Mouse (Mus musculus): Measurements from ENCODE around the gene Nubp1. TPM values are rescaled to one million over a fixed set of nuclear protein-coding genes. Genes with fewer than 3 reads are reported as not detected.

Nubp1 gene
- polyA plus RNA-seq (2014; fragmentation: Nextera tagmentation; extraction: Ambion mirVana) = 69.9 and 78.0 TPM in 2 replicates

GRCm38 (mm10) chr16:10411764-10412746 lies at the start of gene Nubp1:
TSS of gene Nubp1 (plus strand) at chr16:10411948.
- peaks cover 22% of the 10 kb centered on the region for H3K36me3 ChIP-seq (ENCODE audit: control insufficient read depth, insufficient read depth, low read length)
- H3K9ac ChIP-seq (ENCODE audit: low read depth, low read length) = peak within 1 kb of the TSS; percentile 80
- peaks cover 4% of the 10 kb centered on the region for H3K4me1 ChIP-seq (replicated peaks; ENCODE audit: control insufficient read depth, insufficient read depth, low read length)
- no peaks in the 10 kb centered on the region for H3K27me3 ChIP-seq (replicated peaks; ENCODE audit: control insufficient read depth, insufficient read depth, low read length)
- DNase-seq (ENCODE audit: low spot score) (peak; percentile 97), ATAC-seq (replicated peaks; ENCODE audit: low FRiP score) (peak; percentile 96)
- peak within 1 kb of the TSS; percentile 71 for H3K4me3 ChIP-seq (ENCODE audit: low read depth, low read length)
- H3K27ac ChIP-seq (ENCODE audit: low read depth, low read length) = peak within 1 kb of the TSS; percentile 87
- WGBS = 3% methylated on average over 56 of the region's 56 CpGs
- H3K4me2 ChIP-seq = peak within 1 kb of the TSS; percentile 79
- H3K9me3 ChIP-seq (ENCODE audit: control insufficient read depth, low read length) = no peaks in the 10 kb centered on the region

DNA sequence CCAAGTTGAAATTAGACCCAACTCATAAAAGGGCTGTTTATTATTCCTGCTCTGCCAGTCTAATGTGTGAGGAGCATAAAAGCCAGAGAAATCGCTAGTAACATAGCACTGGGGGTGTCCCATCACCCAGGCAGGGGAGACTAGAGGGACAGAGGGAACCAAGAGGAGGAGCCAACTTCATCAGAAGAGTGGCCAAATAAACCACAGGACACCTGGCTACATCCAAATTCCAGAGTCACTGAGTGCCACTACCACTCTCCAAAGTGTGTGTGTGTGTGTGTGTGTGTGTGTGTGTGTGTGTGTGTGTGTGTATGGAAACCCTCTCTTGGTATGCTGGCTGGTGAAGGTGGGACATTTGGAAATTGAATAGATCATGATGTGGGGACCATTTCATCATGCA lies 48.7 kb upstream of the Nubp1 start:
- Histone ChIP-seq H3K4me3 (ENCODE audit: low read depth, low read length) (no peak overlapping the region), H3K4me1 (replicated peaks; ENCODE audit: control insufficient read depth, insufficient read depth, low read length) (0 out of 2 replicates have a peak, but pooled peaks cover 2% of the 10 kb centered on the region), H3K27me3 (replicated peaks; ENCODE audit: control insufficient read depth, insufficient read depth, low read length) (no peaks in the 10 kb centered on the region), H3K36me3 (ENCODE audit: control insufficient read depth, insufficient read depth, low read length) (no peaks in the 10 kb centered on the region), H3K4me2 (no peak overlapping the region), H3K9me3 (ENCODE audit: control insufficient read depth, low read length) (no peaks in the 10 kb centered on the region), H3K27ac (ENCODE audit: low read depth, low read length) (no peak overlapping the region), H3K9ac (ENCODE audit: low read depth, low read length) (no peak overlapping the region)
- ATAC-seq (replicated peaks; ENCODE audit: low FRiP score) (no peak), DNase-seq (ENCODE audit: low spot score) (no peak)
- 68% methylated on average over 1 of the region's 1 CpGs for WGBS

DNA sequence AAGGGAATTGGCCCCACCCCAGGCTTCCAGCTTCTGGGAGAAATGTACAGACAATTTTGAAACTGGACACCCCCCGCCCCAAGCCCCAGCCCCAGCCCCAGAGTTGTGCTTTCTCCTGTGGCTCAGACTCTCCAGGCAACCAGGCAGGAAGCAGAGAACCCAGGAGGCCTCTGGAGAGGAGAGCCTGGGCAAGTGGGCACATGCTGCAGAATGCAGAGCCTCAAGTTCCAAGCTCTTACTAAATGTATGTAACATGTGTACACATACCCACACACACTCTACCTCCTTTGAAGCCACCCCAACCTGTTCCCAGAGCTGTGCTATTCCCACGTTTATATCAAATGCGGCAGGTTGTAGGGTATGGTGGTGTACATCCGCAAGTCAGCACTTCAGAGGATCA lies 46.0 kb upstream of the Nubp1 start:
- Histone ChIP-seq H3K4me1 (replicated peaks; ENCODE audit: control insufficient read depth, insufficient read depth, low read length) (no peaks in the 10 kb centered on the region), H3K27ac (ENCODE audit: low read depth, low read length) (no peak overlapping the region), H3K9me3 (ENCODE audit: control insufficient read depth, low read length) (no peaks in the 10 kb centered on the region), H3K9ac (ENCODE audit: low read depth, low read length) (no peak overlapping the region), H3K27me3 (replicated peaks; ENCODE audit: control insufficient read depth, insufficient read depth, low read length) (no peaks in the 10 kb centered on the region), H3K4me2 (no peak overlapping the region), H3K36me3 (ENCODE audit: control insufficient read depth, insufficient read depth, low read length) (no peaks in the 10 kb centered on the region), H3K4me3 (ENCODE audit: low read depth, low read length) (no peak overlapping the region)
- 84% methylated on average over 4 of the region's 4 CpGs for WGBS
- ATAC-seq (replicated peaks; ENCODE audit: low FRiP score) = no peak
- no peak for DNase-seq (ENCODE audit: low spot score)

- no peak overlapping the region for H3K27ac ChIP-seq (ENCODE audit: low read depth, low read length)
Observed at GRCm38 (mm10) chr16:10366240-10367217, 45.2 kb upstream of the Nubp1 start.

DNA sequence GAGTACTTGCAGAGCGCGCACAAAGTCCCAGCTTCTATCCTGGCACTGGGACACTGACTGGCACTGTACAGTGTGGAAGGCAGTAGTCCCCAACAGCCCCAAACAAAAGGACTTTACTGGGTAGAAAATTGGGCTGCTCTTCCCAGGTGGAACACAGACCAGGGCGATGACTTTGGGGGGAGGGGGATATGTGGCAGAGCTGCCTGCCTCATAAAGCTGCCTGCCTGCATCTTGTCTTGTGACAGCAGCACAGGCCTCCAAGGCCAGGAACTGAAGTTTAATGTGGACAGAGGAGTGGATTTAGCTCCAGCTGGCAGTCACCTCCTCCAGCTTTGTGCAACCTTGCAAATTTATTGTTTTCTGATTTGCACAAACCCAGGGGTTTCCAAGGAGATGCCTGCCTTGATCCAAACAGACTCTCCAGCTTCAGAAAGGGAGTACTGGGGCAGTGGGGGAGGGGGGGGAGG lies 42.2 kb upstream of the Nubp1 start:
- ATAC-seq (replicated peaks; ENCODE audit: low FRiP score) = no peak

More at GRCm38 (mm10) chr16:10366240-10367217, 45.2 kb upstream of the Nubp1 start:
- Histone ChIP-seq H3K36me3 (ENCODE audit: control insufficient read depth, insufficient read depth, low read length) (no peaks in the 10 kb centered on the region), H3K4me1 (replicated peaks; ENCODE audit: control insufficient read depth, insufficient read depth, low read length) (no peaks in the 10 kb centered on the region), H3K4me2 (no peak overlapping the region), H3K27me3 (replicated peaks; ENCODE audit: control insufficient read depth, insufficient read depth, low read length) (no peaks in the 10 kb centered on the region), H3K9ac (ENCODE audit: low read depth, low read length) (no peak overlapping the region), H3K4me3 (ENCODE audit: low read depth, low read length) (no peak overlapping the region), H3K9me3 (ENCODE audit: control insufficient read depth, low read length) (no peaks in the 10 kb centered on the region)
- no peak for DNase-seq (ENCODE audit: low spot score)
- ATAC-seq (replicated peaks; ENCODE audit: low FRiP score) = no peak
- WGBS = 72% methylated on average over 14 of the region's 14 CpGs

GRCm38 (mm10) chr16:10369996-10370395 lies 41.8 kb upstream of the Nubp1 start:
- no peaks in the 10 kb centered on the region for H3K9me3 ChIP-seq (ENCODE audit: control insufficient read depth, low read length)
- H3K9ac ChIP-seq (ENCODE audit: low read depth, low read length) = no peak overlapping the region
- no peaks in the 10 kb centered on the region for H3K36me3 ChIP-seq (ENCODE audit: control insufficient read depth, insufficient read depth, low read length)
- DNase-seq (ENCODE audit: low spot score) (no peak), ATAC-seq (replicated peaks; ENCODE audit: low FRiP score) (no peak)
- WGBS = 93% methylated on average over 1 of the region's 1 CpGs
- H3K4me3 ChIP-seq (ENCODE audit: low read depth, low read length) = no peak overlapping the region
- no peaks in the 10 kb centered on the region for H3K27me3 ChIP-seq (replicated peaks; ENCODE audit: control insufficient read depth, insufficient read depth, low read length)
- H3K27ac ChIP-seq (ENCODE audit: low read depth, low read length) = no peak overlapping the region
- no peak overlapping the region for H3K4me2 ChIP-seq
- no peaks in the 10 kb centered on the region for H3K4me1 ChIP-seq (replicated peaks; ENCODE audit: control insufficient read depth, insufficient read depth, low read length)

More for the DNA sequence above, 42.2 kb upstream of the Nubp1 start:
- H3K4me2 ChIP-seq = no peak overlapping the region
- no peaks in the 10 kb centered on the region for H3K4me1 ChIP-seq (replicated peaks; ENCODE audit: control insufficient read depth, insufficient read depth, low read length)
- no peaks in the 10 kb centered on the region for H3K27me3 ChIP-seq (replicated peaks; ENCODE audit: control insufficient read depth, insufficient read depth, low read length)
- H3K4me3 ChIP-seq (ENCODE audit: low read depth, low read length) = no peak overlapping the region
- H3K36me3 ChIP-seq (ENCODE audit: control insufficient read depth, insufficient read depth, low read length) = no peaks in the 10 kb centered on the region
- H3K9me3 ChIP-seq (ENCODE audit: control insufficient read depth, low read length) = no peaks in the 10 kb centered on the region
- no peak overlapping the region for H3K27ac ChIP-seq (ENCODE audit: low read depth, low read length)
- WGBS = 71% methylated on average over 3 of the region's 3 CpGs
- H3K9ac ChIP-seq (ENCODE audit: low read depth, low read length) = no peak overlapping the region
- DNase-seq (ENCODE audit: low spot score) = no peak

DNA sequence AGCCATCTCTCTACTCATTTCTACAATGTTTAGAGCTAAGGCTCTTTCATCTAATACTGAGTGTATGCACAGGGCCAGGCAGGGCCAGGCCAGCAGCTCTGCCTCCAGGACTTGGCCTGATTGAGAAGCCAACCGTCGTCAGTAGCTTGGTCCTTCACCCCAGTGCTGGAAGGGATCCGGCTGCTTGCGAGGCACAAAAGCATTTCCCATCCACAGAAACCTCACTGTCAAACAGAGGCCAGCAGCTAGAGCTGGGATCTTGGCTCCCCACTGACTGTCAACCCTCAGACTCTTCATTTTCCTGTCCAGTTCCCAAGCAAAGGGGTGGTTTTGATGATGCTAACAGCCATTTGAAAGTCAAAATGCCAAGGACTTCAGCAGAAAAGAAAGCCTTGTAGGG lies 39.4 kb upstream of the Nubp1 start:
- Histone ChIP-seq H3K27ac (ENCODE audit: low read depth, low read length) (no peak overlapping the region), H3K4me1 (replicated peaks; ENCODE audit: control insufficient read depth, insufficient read depth, low read length) (no peaks in the 10 kb centered on the region), H3K4me2 (no peak overlapping the region), H3K9me3 (ENCODE audit: control insufficient read depth, low read length) (no peaks in the 10 kb centered on the region), H3K4me3 (ENCODE audit: low read depth, low read length) (no peak overlapping the region), H3K36me3 (ENCODE audit: control insufficient read depth, insufficient read depth, low read length) (no peaks in the 10 kb centered on the region), H3K27me3 (replicated peaks; ENCODE audit: control insufficient read depth, insufficient read depth, low read length) (no peaks in the 10 kb centered on the region), H3K9ac (ENCODE audit: low read depth, low read length) (no peak overlapping the region)
- WGBS = 77% methylated on average over 4 of the region's 4 CpGs
- DNase-seq (ENCODE audit: low spot score) = no peak
- no peak for ATAC-seq (replicated peaks; ENCODE audit: low FRiP score)

- ATAC-seq (replicated peaks; ENCODE audit: low FRiP score) (no peak), DNase-seq (ENCODE audit: low spot score) (no peak)
- H3K36me3 ChIP-seq (ENCODE audit: control insufficient read depth, insufficient read depth, low read length) = no peaks in the 10 kb centered on the region
- H3K27me3 ChIP-seq (replicated peaks; ENCODE audit: control insufficient read depth, insufficient read depth, low read length) = no peaks in the 10 kb centered on the region
- H3K4me3 ChIP-seq (ENCODE audit: low read depth, low read length) = no peak overlapping the region
- WGBS = 27% methylated on average over 13 of the region's 13 CpGs
- H3K9me3 ChIP-seq (ENCODE audit: control insufficient read depth, low read length) = no peaks in the 10 kb centered on the region
- peak overlapping the region; percentile 33 for H3K4me2 ChIP-seq
- no peaks in the 10 kb centered on the region for H3K4me1 ChIP-seq (replicated peaks; ENCODE audit: control insufficient read depth, insufficient read depth, low read length)
- no peak overlapping the region for H3K9ac ChIP-seq (ENCODE audit: low read depth, low read length)
- no peak overlapping the region for H3K27ac ChIP-seq (ENCODE audit: low read depth, low read length)
Observed at GRCm38 (mm10) chr16:10374254-10375011, 37.3 kb upstream of the Nubp1 start.

Data from liver, embryonic 11.5 days (tissue).